Mouse (Mus musculus) urinary bladder, postnatal 25 days (tissue): ENCODE measurements around the gene Ddah1.
"Not testable (repeated sequence)": the region's sequence is repeated elsewhere in the genome, so short reads cannot be mapped to it uniquely, and the experiment has no call there.

Experiments
- DNase-seq: peaks from one replicate; pipeline ENCODE4 v3.0.0; 2022; ENCODE audit warnings: low spot score

The Ddah1 gene

DNA sequence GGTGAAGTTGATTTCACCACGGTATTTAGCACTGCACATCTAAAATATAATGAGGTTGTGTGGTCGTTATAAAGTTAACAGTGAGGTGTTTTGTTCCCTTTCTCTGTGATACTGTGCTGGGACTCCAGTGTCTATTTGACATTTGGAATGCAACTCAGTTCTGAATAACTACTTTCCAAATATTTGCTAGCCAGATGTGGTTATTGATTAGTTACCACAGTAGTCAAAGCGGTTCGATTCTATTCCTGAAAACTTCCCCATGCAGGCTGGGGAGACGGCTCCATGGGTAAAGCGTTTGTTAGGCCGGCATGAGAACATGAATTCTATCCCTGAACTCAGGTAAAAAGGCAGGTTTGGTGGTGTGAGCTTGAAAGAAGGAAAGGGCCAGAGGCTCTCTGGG is 154.0 kb downstream of the Ddah1 start:
- DNase-seq = no peak

- no peak for DNase-seq
These were observed 154.8 kb downstream of the Ddah1 start for GRCm38 (mm10) chr3:145913263-145913662.

- DNase-seq = not testable (repeated sequence)
These were observed 155.5 kb downstream of the Ddah1 start for GRCm38 (mm10) chr3:145913942-145914341.

- no peak for DNase-seq
These were observed 157.9 kb downstream of the Ddah1 start for GRCm38 (mm10) chr3:145916374-145916773.

DNA sequence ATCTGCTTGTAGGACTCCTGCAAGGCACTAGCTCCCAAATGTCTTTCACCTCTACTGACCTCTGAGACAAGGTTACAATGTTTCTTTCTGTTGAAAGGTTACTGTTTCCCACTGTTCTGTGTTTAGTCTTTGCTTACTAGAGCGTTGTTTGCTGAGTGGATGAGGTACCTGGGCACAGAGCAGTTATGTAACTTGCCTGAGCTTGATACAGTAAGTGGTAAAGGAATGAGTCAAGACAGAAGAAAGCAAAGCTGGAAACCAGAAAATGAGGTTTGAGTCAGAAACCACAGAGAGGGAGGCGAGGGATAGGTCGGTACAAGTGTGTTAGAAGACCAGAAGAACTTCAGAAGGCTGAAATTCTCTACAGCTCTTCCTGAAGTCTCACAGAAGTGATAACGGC is 158.4 kb downstream of the Ddah1 start:
- no peak for DNase-seq

DNA sequence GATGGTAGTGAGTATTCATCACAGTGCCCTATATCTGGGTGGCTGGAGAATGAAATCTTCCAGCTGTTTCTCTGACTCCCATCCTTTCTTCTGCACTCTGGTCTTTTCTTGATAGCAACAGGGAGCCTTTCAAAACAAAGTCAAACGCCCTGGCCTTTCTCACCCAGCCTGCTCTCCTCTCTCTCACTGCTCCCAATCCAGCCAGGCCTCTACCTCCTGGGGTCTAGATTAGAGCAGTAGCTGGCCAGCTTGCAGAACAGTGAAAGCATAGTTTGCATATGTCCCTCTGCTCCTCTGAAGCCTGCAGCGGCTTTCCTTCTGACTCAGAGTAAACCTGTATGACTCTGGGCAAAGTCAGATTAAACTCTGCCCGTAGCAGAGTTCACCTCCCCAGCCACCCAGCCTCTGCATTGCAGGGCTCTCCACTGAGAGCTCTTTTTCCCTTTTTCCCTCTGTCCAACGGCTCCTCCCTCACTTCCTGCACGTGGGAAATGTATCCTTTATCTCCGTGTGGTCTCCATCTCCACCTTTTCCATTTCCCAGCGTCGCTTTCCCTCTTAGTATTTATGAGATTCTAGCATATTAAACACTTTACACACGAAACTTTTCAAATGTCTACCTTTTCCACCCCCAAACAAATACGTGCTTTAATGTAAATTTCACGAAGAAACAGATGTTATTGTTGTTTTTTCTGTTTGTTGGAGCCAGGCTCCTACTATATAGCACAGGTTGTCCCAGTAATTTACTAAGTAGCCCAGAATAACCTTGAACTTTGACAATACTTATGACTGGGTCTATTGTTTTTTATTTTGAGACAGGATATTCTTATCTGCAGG is 163.8 kb downstream of the Ddah1 start, which contains the start of gene Bcl10:
TSS of gene Bcl10 (plus strand) at position 786 of the 836 bp plus-strand sequence.
- no peak for DNase-seq

- DNase-seq = no peak
These were observed 164.5 kb downstream of the Ddah1 start for GRCm38 (mm10) chr3:145922971-145923370.

- DNase-seq = peak; percentile 95
These were observed 165.6 kb downstream of the Ddah1 start for GRCm38 (mm10) chr3:145923874-145924577.

DNA sequence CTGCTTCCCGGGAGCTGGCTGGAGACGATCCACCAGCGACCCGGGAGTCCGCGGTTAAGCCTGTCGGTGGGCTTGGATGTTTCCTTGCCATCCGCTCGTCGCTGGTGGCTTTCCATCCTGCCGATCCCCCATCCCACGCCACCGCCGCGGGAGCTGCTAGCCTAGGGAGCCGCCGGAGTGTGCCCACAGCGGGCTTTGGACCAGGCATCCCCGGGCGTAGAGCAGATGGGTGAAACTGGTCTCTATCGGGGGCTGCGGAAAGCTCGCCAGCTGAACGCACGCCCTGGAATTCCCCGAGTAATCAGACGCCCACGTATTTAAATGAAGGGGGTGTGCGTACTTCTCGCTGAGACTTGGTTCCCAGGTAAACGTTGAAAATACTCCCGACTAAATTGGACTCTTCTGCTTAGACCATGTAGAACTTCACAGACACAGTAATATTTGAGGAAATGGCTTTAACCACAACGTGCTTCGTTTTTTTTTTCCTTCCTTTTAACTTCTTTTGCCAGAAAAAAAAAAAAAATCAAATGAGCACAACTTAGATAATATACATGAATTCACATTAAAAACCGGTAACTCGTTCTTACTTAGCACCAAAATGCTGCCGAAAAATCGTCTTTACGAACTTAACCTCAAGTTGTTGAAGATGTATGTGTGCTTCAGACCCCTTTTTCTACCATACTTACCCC is 166.3 kb downstream of the Ddah1 start:
- DNase-seq = peak; percentile 52

DNA sequence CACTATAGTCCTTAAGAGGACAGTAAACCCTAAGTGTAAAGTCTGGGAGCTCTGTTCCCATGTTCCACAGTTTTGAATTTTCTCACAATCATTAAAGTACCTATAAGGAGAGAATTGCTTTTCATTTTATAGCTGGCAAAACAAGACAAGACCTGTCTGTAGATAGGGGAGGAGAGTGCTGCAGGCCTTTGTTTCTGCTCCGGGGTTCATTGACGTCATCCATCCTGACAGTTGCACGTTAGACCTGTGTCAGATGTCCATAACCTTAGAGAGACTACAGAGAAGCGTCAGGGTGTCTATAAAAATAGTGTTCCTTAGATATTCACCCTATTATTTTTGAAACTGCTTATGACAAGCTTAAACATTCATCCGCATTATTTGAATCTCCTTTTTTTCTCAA is 167.0 kb downstream of the Ddah1 start:
- DNase-seq = no peak

- no peak for DNase-seq
These were observed 171.3 kb downstream of the Ddah1 start for GRCm38 (mm10) chr3:145929525-145930400.

GRCm38 (mm10) chr3:145933845-145934244 is 175.4 kb downstream of the Ddah1 start:
- DNase-seq = no peak

DNA sequence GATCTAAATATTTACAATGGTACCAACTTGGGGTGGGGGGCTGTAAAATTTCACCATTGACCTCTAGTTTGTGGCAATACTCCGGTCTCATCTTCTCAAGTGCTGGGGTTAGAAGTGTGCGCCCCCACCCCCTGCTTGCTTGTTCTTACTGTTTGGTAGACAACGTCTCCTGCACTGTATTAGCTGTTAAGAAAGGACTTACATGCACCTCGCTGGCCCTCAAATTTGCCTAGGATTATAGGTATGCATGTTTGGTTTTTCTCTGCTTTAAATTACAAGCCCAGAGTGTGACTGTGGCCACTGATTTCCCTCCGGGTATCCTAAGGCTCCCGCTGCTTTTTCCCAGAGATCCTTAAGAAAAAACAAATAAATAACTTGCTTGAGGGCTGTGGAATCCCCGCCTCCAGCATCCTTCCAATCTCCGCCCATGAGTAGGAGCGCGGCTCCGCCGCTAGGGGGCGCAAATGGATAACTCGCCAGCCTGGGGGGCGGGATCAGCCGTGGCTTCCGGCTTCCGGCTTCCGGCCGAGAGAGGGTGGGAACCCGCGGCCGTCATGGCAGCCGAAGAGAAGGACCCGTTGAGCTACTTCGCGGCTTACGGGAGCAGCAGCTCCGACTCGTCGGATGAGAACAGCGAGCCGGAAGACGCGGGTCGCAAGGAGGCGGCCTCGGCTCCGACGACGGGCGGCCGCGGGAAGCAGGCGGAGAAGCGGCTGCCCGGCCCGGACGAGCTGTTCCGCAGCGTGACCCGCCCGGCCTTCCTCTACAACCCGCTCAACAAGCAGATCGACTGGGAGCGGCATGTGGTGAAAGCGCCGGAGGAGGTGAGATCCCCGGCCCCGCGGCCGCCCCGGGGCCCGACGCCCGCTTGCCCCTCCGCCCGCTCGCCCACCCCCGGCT is 179.3 kb downstream of the Ddah1 start, which contains the start of gene 2410004B18Rik:
TSS of gene 2410004B18Rik (plus strand) at position 510 of the 900 bp plus-strand sequence.
- peak; percentile 96 for DNase-seq

GRCm38 (mm10) chr3:145938405-145939349 is 180.2 kb downstream of the Ddah1 start:
- no peak for DNase-seq

GRCm38 (mm10) chr3:145939402-145939801 is 180.9 kb downstream of the Ddah1 start:
- no peak for DNase-seq

DNA sequence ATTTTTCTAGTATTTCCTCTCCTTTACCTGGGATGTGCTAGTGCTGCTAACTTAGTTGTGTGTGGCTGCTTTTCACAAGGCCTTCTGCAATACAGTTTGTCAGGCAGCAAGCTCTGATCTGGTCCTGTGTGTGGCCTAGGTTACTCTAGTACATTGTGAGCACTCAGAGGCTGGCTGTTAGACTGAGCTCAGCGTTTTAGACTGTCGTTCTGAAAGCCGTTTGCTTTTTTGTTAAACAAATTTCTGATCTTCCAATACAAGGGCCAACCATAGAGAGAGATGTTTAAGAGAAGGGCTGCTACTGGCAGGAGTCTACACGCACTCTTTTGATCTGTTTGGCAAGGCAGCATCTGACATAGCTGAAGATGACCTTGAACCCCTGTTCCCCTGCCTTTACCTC is 181.5 kb downstream of the Ddah1 start:
- DNase-seq = no peak

- peak; percentile 58 for DNase-seq
These were observed 183.5 kb downstream of the Ddah1 start for GRCm38 (mm10) chr3:145941971-145942370.
